Mouse (Mus musculus): Measurements from ENCODE around the gene Gm49361.

DNA sequence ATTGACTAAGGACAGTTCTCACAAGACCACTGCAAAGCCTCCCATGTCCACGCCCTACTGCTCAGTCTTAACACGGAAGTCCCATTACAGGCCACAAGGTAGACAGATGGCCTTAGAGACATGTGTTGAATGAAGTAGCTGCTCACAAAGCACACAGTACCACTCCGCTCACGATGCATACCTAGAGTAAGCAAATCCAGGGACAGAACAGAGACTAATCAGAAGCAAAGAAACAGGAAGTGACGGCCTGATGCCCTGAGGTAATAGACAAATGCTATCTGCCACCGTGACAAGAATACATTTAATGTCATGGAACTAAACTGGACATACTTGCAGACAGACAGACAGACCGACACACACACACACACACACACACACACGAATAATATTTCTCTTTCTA is 5.3 kb downstream of the Gm49361 start:
- no peak for TF ChIP-seq POLR2A (IDR thresholded peaks at IDR 0.05; ENCODE audit: borderline replicate concordance, extremely low read depth, low read depth, low read length)
- no peak for TF ChIP-seq CTCF (IDR thresholded peaks at IDR 0.05; ENCODE audit: insufficient read depth, low read length)

Data from lung, adult 2 months (tissue).